Mouse (Mus musculus): Measurements from ENCODE around the gene Ctcfl. TPM values are rescaled to one million over a fixed set of nuclear protein-coding genes. Genes with fewer than 3 reads are reported as not detected.

Ctcfl gene
- 0.08 TPM in 1 of 2 replicates, not detected in the other for polyA plus RNA-seq (2014; fragmentation: Nextera tagmentation; extraction: Ambion mirVana)

DNA sequence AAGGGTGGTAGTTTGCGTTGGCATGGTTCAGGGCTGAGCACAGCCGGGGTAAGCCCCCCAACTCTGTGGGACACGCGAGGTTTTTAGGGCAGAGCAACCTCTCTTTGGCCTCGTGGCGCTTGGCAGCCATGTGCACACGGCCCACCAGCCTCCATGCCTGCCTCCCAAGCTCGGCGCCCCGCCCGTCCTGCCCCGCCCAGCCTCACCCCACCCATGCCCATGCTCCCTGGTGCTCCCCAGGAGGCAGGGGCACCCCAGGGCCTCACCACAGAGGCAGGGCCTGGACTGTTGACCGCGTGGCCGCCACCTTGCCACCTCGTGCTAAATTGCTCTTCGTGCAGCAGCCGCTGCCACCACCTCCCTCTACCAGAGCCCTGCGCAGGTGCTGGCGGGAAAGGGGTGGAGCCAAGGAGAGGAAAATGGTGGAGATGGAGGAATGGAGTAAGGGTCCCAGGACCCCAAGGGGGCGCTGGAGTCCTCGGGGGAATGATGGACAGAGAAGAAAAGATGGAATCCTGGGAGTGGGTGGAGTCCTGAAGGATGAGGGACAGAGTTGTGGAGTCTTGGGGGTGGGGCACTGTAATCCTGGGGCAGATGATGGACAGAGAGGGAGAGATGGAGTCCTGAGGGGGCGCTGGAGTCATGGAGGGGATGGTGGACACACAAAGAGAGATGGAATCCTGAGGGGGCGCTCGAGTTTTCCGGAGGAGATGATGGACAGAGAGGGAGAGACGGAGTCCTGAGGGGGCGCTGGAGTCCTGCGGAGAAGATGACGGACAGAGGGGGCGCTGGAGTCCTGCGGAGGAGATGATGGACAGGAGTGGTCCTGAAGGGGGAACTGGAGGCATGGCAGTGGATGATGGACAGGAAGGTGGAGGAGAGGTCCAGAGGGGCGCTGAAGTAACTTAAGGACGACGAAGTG lies at the start of gene Ctcfl:
Ctcfl (minus strand) TSS at position 503 of the 922 bp plus-strand sequence.
- H3K9ac ChIP-seq (ENCODE audit: low read length) = no peak within 1 kb of the TSS

DNA sequence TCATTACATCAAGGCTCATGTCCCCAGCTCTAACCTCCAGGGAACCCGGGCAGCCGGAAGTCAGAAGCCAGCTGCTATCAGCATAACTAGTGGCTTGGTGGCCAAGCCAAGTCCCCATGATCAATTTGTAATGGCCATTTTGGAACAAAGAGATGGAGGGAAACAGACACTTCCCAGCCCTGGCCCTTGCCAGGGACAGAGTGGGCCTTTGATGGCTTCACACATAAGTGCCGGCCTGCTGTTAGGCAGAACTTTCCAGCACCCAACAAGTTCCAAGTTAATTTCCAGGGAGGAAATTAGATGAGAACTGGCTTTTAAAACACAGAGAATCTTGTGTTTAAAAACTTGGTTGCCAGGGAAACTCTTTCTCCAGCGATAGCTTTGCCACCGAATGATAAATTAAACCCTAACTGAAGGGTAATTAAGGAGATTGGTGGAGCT lies 49.1 kb upstream of the Ctcfl start:
- DNase-seq (ENCODE audit: low spot score, missing footprints) (peak; percentile 72), ATAC-seq (ENCODE audit: low FRiP score) (no peak)
- Histone ChIP-seq H3K4me2 (no peak overlapping the region), H3K4me1 (ENCODE audit: control insufficient read depth, insufficient read depth, low read length) (peaks cover 23% of the 10 kb centered on the region), H3K4me3 (ENCODE audit: low read depth, low read length) (no peak overlapping the region), H3K27ac (ENCODE audit: low read depth, low read length) (no peak overlapping the region), H3K9ac (ENCODE audit: low read length) (no peak overlapping the region), H3K9me3 (ENCODE audit: control insufficient read depth, low read length) (no peaks in the 10 kb centered on the region), H3K36me3 (ENCODE audit: control insufficient read depth, insufficient read depth, low read length) (no peaks in the 10 kb centered on the region), H3K27me3 (ENCODE audit: control insufficient read depth, insufficient read depth, low read length) (no peaks in the 10 kb centered on the region; the same call in 1 of the 2 replicates)
- WGBS = 81% methylated on average over 5 of the region's 5 CpGs

More for the DNA sequence above, at the start of gene Ctcfl:
- ATAC-seq (ENCODE audit: low FRiP score) = 0 out of 2 replicates have a peak, but pooled peaks have one; percentile 40
- Histone ChIP-seq H3K9me3 (ENCODE audit: control insufficient read depth, low read length) (no peaks in the 10 kb centered on the region), H3K4me3 (ENCODE audit: low read depth, low read length) (no peak within 1 kb of the TSS), H3K4me1 (ENCODE audit: control insufficient read depth, insufficient read depth, low read length) (0 out of 2 replicates have a peak, but pooled peaks cover 2% of the 10 kb centered on the region), H3K36me3 (ENCODE audit: control insufficient read depth, insufficient read depth, low read length) (no peaks in the 10 kb centered on the region), H3K4me2 (no peak within 1 kb of the TSS), H3K27ac (ENCODE audit: low read depth, low read length) (no peak within 1 kb of the TSS), H3K27me3 (ENCODE audit: control insufficient read depth, insufficient read depth, low read length) (no peaks in the 10 kb centered on the region)
- WGBS = 90% methylated on average over 30 of the region's 35 CpGs
- no peak for DNase-seq (ENCODE audit: low spot score, missing footprints)

DNA sequence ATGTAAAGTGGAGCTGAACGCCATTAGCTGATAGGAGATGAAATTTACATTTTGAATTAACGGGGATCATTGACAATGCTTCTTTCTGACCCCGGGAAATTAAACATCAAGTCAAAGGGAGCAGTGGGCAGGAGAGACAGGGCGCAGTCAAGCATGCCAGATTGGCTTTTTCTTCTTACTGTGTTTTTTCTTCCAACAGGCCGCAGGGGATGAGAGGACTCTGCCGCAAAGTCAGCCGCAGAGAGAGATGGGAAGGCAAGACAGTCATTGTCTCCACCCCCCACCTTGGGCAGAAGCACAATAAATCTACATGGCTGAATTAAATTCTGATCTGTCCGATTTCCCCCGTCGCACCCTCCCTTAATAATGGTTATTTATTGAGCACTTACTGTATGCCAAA lies 46.0 kb upstream of the Ctcfl start:
- Histone ChIP-seq H3K4me1 (ENCODE audit: control insufficient read depth, insufficient read depth, low read length) (no peaks in the 10 kb centered on the region), H3K9ac (ENCODE audit: low read length) (no peak overlapping the region), H3K27me3 (ENCODE audit: control insufficient read depth, insufficient read depth, low read length) (no peaks in the 10 kb centered on the region), H3K27ac (ENCODE audit: low read depth, low read length) (no peak overlapping the region), H3K9me3 (ENCODE audit: control insufficient read depth, low read length) (no peaks in the 10 kb centered on the region), H3K36me3 (ENCODE audit: control insufficient read depth, insufficient read depth, low read length) (no peaks in the 10 kb centered on the region), H3K4me3 (ENCODE audit: low read depth, low read length) (no peak overlapping the region), H3K4me2 (no peak overlapping the region)
- WGBS = 83% methylated on average over 10 of the region's 10 CpGs
- ATAC-seq (ENCODE audit: low FRiP score) (no peak), DNase-seq (ENCODE audit: low spot score, missing footprints) (no peak)

DNA sequence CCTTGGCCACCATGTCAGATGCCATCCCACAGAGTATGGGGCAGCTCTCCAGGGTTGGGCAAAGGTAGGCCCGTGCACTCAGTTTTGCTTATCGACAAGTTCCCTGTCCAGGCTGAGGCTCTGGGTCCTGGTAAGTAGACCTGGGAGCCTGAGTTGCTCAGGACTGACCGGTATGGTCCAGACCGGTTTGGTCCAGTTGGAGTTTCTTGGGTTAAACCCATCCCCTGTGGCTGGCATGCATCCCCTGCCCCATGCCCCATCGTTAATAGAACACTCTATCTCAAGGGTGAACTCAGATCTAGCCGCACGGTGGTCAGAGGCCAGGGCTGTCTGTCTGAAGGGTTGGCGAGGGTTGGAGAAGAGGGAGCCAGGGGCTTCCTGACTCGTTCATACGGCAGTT lies 45.6 kb upstream of the Ctcfl start:
- no peaks in the 10 kb centered on the region for H3K9me3 ChIP-seq (ENCODE audit: control insufficient read depth, low read length)
- no peaks in the 10 kb centered on the region for H3K27me3 ChIP-seq (ENCODE audit: control insufficient read depth, insufficient read depth, low read length)
- no peaks in the 10 kb centered on the region for H3K4me1 ChIP-seq (ENCODE audit: control insufficient read depth, insufficient read depth, low read length)
- no peak overlapping the region for H3K4me2 ChIP-seq
- peak; percentile 61 for DNase-seq (ENCODE audit: low spot score, missing footprints)
- 85% methylated on average over 10 of the region's 10 CpGs for WGBS
- H3K4me3 ChIP-seq (ENCODE audit: low read depth, low read length) = no peak overlapping the region
- H3K36me3 ChIP-seq (ENCODE audit: control insufficient read depth, insufficient read depth, low read length) = no peaks in the 10 kb centered on the region
- ATAC-seq (ENCODE audit: low FRiP score) = no peak
- no peak overlapping the region for H3K27ac ChIP-seq (ENCODE audit: low read depth, low read length)
- H3K9ac ChIP-seq (ENCODE audit: low read length) = no peak overlapping the region

DNA sequence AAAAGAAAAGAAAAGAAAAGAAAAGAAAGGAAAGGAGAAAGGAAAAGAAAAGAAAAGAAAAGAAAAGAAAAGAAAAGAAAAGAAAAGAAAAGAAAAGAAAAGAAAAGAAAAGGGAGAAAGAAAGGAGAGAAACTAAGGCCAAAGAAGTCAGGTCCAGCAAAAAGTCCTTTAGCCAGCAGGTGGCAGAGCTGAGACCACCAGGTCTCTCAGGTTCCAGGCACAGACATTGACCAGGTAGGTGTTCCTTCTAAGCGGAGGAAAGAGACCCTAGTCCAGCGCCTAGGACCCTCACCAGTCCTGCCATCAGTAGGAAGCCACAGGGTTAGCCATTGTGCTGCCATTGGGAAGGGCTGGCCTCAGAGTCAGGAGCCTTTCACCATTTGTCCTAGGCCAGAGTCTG lies 45.0 kb upstream of the Ctcfl start:
- Histone ChIP-seq H3K9me3 (ENCODE audit: control insufficient read depth, low read length) (no peaks in the 10 kb centered on the region), H3K4me1 (ENCODE audit: control insufficient read depth, insufficient read depth, low read length) (no peaks in the 10 kb centered on the region), H3K4me2 (no peak overlapping the region), H3K9ac (ENCODE audit: low read length) (no peak overlapping the region), H3K27ac (ENCODE audit: low read depth, low read length) (no peak overlapping the region), H3K4me3 (ENCODE audit: low read depth, low read length) (no peak overlapping the region), H3K27me3 (ENCODE audit: control insufficient read depth, insufficient read depth, low read length) (no peaks in the 10 kb centered on the region), H3K36me3 (ENCODE audit: control insufficient read depth, insufficient read depth, low read length) (no peaks in the 10 kb centered on the region)
- ATAC-seq (ENCODE audit: low FRiP score) (no peak), DNase-seq (ENCODE audit: low spot score, missing footprints) (peak; percentile 86)
- WGBS = 52% methylated on average over 2 of the region's 2 CpGs

DNA sequence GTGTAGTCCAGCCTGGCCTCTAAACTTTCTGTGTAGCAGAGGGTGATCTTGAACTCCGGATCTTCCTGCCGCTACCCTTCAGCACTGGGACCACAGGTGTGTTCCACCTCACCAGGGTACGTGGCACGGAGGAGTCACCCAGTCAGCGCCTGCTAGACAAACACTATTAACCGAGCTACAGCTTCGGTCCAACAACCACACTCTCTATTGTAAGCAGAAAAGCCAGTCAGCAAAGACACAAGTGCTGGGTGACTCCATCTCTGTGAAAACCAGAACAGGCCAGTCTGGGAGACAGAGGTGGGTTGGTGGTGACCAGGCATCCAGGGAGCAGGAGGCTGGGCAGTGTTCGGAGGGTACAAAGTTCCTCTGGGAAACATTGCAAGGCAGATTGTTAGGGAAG lies 44.1 kb upstream of the Ctcfl start:
- H3K4me3 ChIP-seq (ENCODE audit: low read depth, low read length) = no peak overlapping the region
- no peaks in the 10 kb centered on the region for H3K4me1 ChIP-seq (ENCODE audit: control insufficient read depth, insufficient read depth, low read length)
- no peaks in the 10 kb centered on the region for H3K27me3 ChIP-seq (ENCODE audit: control insufficient read depth, insufficient read depth, low read length)
- 79% methylated on average over 8 of the region's 8 CpGs for WGBS
- DNase-seq (ENCODE audit: low spot score, missing footprints) (peak; percentile 57), ATAC-seq (ENCODE audit: low FRiP score) (no peak)
- H3K36me3 ChIP-seq (ENCODE audit: control insufficient read depth, insufficient read depth, low read length) = no peaks in the 10 kb centered on the region
- no peaks in the 10 kb centered on the region for H3K9me3 ChIP-seq (ENCODE audit: control insufficient read depth, low read length)
- H3K27ac ChIP-seq (ENCODE audit: low read depth, low read length) = no peak overlapping the region
- no peak overlapping the region for H3K9ac ChIP-seq (ENCODE audit: low read length)
- H3K4me2 ChIP-seq = no peak overlapping the region

DNA sequence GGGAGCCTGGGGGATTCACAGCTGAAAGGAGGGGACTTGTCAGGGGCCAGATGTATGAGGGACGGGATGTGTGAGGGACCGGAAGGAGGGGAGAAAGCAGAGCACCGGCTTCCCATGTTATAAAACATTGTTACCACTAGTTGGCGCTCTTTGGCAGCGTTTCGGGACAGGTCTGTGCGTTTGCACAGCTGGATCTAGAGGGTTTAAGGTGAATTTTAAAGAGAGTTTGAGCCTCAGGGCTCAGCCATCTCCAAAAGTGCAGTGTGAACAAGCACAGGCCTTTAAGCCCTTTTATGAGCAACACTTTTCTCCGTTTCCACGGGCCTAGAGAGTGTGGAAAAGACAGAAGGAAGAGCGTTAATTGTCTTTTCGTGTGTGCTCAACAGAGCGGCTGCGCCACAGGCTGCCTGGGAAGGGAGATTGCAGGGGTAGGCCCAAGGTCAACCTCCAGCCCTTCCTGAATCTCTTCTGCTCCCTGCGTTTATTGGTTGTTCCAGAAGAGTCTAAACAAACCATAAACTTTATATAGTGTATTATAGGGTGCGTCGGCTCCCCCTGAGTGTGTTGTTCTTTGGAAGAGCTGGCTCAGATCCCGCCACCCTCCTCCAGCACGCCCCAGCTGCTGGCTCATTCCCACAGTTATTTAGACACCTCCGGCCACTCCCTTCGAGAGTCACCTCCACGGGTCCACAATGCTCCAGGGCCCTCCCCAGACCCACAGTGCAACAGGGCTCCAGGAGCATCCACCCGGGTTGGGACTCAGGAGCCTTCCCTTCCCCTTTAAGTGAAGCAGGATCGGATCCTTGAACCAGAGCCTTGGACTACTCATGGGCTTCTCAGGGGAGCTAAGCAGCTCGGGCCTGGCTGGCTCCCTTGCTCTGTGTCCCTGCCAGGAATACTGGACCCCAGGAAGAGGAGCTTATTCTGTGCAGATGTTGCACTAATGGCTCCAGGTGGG lies 40.3 kb upstream of the Ctcfl start:
- no peak overlapping the region for H3K9ac ChIP-seq (ENCODE audit: low read length)
- H3K4me3 ChIP-seq (ENCODE audit: low read depth, low read length) = no peak overlapping the region
- DNase-seq (ENCODE audit: low spot score, missing footprints) (peak; percentile 97), ATAC-seq (ENCODE audit: low FRiP score) (peak; percentile 66)
- H3K9me3 ChIP-seq (ENCODE audit: control insufficient read depth, low read length) = no peaks in the 10 kb centered on the region
- H3K27me3 ChIP-seq (ENCODE audit: control insufficient read depth, insufficient read depth, low read length) = no peaks in the 10 kb centered on the region
- no peak overlapping the region for H3K4me2 ChIP-seq
- H3K27ac ChIP-seq (ENCODE audit: low read depth, low read length) = no peak overlapping the region
- no peaks in the 10 kb centered on the region for H3K4me1 ChIP-seq (ENCODE audit: control insufficient read depth, insufficient read depth, low read length)
- WGBS = 60% methylated on average over 24 of the region's 24 CpGs
- no peaks in the 10 kb centered on the region for H3K36me3 ChIP-seq (ENCODE audit: control insufficient read depth, insufficient read depth, low read length)

DNA sequence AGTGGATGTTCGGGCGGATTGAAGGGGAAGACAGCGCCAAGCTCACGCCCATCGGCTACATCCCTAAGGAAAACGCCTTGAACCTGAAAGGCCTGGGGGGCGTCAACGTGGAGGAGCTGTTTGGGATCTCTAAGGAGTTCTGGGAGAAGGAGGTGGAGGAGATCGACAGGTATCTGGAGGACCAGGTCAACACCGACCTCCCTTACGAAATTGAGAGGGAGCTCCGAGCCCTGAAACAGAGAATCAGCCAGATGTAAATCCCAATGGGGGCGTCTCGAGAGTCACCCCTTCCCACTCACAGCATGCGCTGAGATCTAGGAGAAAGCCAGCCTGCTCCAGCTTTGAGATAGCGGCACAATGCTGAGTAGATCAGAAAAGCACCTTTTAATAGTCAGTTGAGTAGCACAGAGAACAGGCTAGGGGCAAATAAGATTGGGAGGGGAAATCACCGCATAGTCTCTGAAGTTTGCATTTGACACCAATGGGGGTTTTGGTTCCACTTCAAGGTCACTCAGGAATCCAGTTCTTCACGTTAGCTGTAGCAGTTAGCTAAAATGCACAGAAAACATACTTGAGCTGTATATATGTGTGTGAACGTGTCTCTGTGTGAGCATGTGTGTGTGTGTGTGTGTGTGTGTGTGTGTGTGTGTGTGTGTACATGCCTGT lies 39.2 kb upstream of the Ctcfl start:
- H3K4me2 ChIP-seq = no peak overlapping the region
- H3K9me3 ChIP-seq (ENCODE audit: control insufficient read depth, low read length) = no peaks in the 10 kb centered on the region
- no peaks in the 10 kb centered on the region for H3K27me3 ChIP-seq (ENCODE audit: control insufficient read depth, insufficient read depth, low read length)
- no peaks in the 10 kb centered on the region for H3K36me3 ChIP-seq (ENCODE audit: control insufficient read depth, insufficient read depth, low read length)
- no peak overlapping the region for H3K27ac ChIP-seq (ENCODE audit: low read depth, low read length)
- no peak overlapping the region for H3K4me3 ChIP-seq (ENCODE audit: low read depth, low read length)
- WGBS = 90% methylated on average over 19 of the region's 19 CpGs
- no peak for DNase-seq (ENCODE audit: low spot score, missing footprints)
- ATAC-seq (ENCODE audit: low FRiP score) = no peak
- H3K4me1 ChIP-seq (ENCODE audit: control insufficient read depth, insufficient read depth, low read length) = no peaks in the 10 kb centered on the region
- H3K9ac ChIP-seq (ENCODE audit: low read length) = no peak overlapping the region

All from midbrain, embryonic 11.5 days (tissue).